Mouse (Mus musculus) neural tube, embryonic 15.5 days (tissue): ENCODE data around the gene Gtf2ird2. TPM values are rescaled to one million over a fixed set of nuclear protein-coding genes. Genes with fewer than 3 reads are reported as not detected.

ENCODE experiments used
- ATAC-seq: fragments of 200-750 bp; cut with Nextera tagmentation; 2 replicates; pipeline ENCODE4 v1.8.0; 2017; ENCODE audit warnings: mild to moderate bottlenecking, moderate TSS enrichment, moderate library complexity; ENCODE audit not compliant: low FRiP score
- H3K27ac ChIP-seq: fragments of 300-500 bp; sonication (generic); replicated peaks from 2 replicates; pipeline ENCODE4 v1.5.1; 2015; ENCODE audit warnings: mild to moderate bottlenecking, inconsistent platforms
- H3K27me3 ChIP-seq: fragments of 300-500 bp; sonication (generic); replicated peaks from 2 replicates; pipeline ENCODE4 v1.6.1; 2015; ENCODE audit warnings: inconsistent platforms
- H3K36me3 ChIP-seq: fragments of 300-500 bp; sonication (generic); 2 replicates; pipeline ENCODE4 v1.6.1; 2015; ENCODE audit warnings: inconsistent platforms
- H3K4me1 ChIP-seq: fragments of 300-500 bp; sonication (generic); 2 replicates; pipeline ENCODE4 v1.6.1; 2015; ENCODE audit warnings: inconsistent platforms
- H3K4me2 ChIP-seq: fragments of 300-500 bp; sonication (generic); 2 replicates; pipeline ENCODE4 v1.6.1; 2015; ENCODE audit warnings: inconsistent platforms, mild to moderate bottlenecking, moderate library complexity
- H3K4me3 ChIP-seq: fragments of 300-500 bp; sonication (generic); replicated peaks from 2 replicates; pipeline ENCODE4 v1.5.1; 2015; ENCODE audit warnings: mild to moderate bottlenecking, inconsistent platforms
- H3K9ac ChIP-seq: fragments of 300-500 bp; sonication (generic); replicated peaks from 2 replicates; pipeline ENCODE4 v1.6.1; 2015; ENCODE audit warnings: mild to moderate bottlenecking, inconsistent platforms
- H3K9me3 ChIP-seq: fragments of 300-500 bp; sonication (generic); replicated peaks from 2 replicates; pipeline ENCODE4 v1.6.1; 2016; ENCODE audit warnings: inconsistent platforms
- WGBS: fragments of 180-500 bp; shearing (Covaris S2); methylation state at CpG from one replicate; pipeline ENCODE4 v1.1.7; 2015; ENCODE audit warnings: mixed read lengths; 5-methylcytosine and 5-hydroxymethylcytosine counted together
- polyA plus RNA-seq: library from polyadenylated mRNA; unstranded; fragments of >200 nt; fragmentation: Nextera tagmentation; extraction: Ambion mirVana; gene quantifications from 2 replicates; pipeline ENCODE4 v1.2.1, GENCODE M21; 2015

Gene Gtf2ird2
- polyA plus RNA-seq, 1 experiment from 2014 or later: 14.4 TPM

GRCm38 (mm10) chr5:134236796-134237195, 53.0 kb downstream of the Gtf2ird2 start:
- Histone ChIP-seq H3K9me3 (no peaks in the 10 kb centered on the region), H3K9ac (no peak overlapping the region), H3K27me3 (no peaks in the 10 kb centered on the region), H3K27ac (no peak overlapping the region), H3K4me3 (no peak overlapping the region), H3K4me2 (no peak overlapping the region), H3K4me1 (peaks cover 10% of the 10 kb centered on the region), H3K36me3 (peaks cover 62% of the 10 kb centered on the region)
- 82% methylated on average over 6 of the region's 6 CpGs for WGBS
- ATAC-seq: no peak

- Histone ChIP-seq H3K9me3 (no peaks in the 10 kb centered on the region), H3K4me1 (peaks cover 10% of the 10 kb centered on the region)
- ATAC-seq: no peak
Observed at GRCm38 (mm10) chr5:134237508-134237907, 53.7 kb downstream of the Gtf2ird2 start.

GRCm38 (mm10) chr5:134237936-134238760, 54.3 kb downstream of the Gtf2ird2 start:
- H3K27me3 ChIP-seq: no peaks in the 10 kb centered on the region
- no peak overlapping the region for H3K9ac ChIP-seq
- H3K9me3 ChIP-seq: no peaks in the 10 kb centered on the region
- no peak overlapping the region for H3K4me2 ChIP-seq
- 55% methylated on average over 28 of the region's 28 CpGs for WGBS
- no peak for ATAC-seq
- peaks cover 10% of the 10 kb centered on the region for H3K4me1 ChIP-seq
- no peak overlapping the region for H3K4me3 ChIP-seq
- H3K36me3 ChIP-seq: peaks cover 75% of the 10 kb centered on the region
- 0 out of 2 replicates have a peak overlapping the region, but pooled peaks have one; percentile 23 for H3K27ac ChIP-seq

More at GRCm38 (mm10) chr5:134237508-134237907, 53.7 kb downstream of the Gtf2ird2 start:
- H3K27ac ChIP-seq: no peak overlapping the region
- no peak overlapping the region for H3K4me3 ChIP-seq
- H3K9ac ChIP-seq: no peak overlapping the region
- 89% methylated on average over 11 of the region's 11 CpGs for WGBS
- no peaks in the 10 kb centered on the region for H3K27me3 ChIP-seq
- no peak overlapping the region for H3K4me2 ChIP-seq
- H3K36me3 ChIP-seq: peaks cover 69% of the 10 kb centered on the region

- H3K27ac ChIP-seq: no peak overlapping the region
- no peaks in the 10 kb centered on the region for H3K4me1 ChIP-seq
- H3K27me3 ChIP-seq: no peaks in the 10 kb centered on the region
- no peak overlapping the region for H3K4me2 ChIP-seq
- WGBS: 78% methylated on average over 5 of the region's 5 CpGs
- H3K9me3 ChIP-seq: no peaks in the 10 kb centered on the region
- no peak overlapping the region for H3K4me3 ChIP-seq
- H3K9ac ChIP-seq: no peak overlapping the region
- no peak for ATAC-seq
- peaks cover 100% of the 10 kb centered on the region for H3K36me3 ChIP-seq
Observed at GRCm38 (mm10) chr5:134241831-134242230, 58.0 kb downstream of the Gtf2ird2 start.

GRCm38 (mm10) chr5:134243661-134244436, 60.0 kb downstream of the Gtf2ird2 start:
- Histone ChIP-seq H3K4me3 (no peak overlapping the region), H3K4me1 (no peaks in the 10 kb centered on the region), H3K9me3 (no peaks in the 10 kb centered on the region), H3K36me3 (peaks cover 100% of the 10 kb centered on the region), H3K27ac (no peak overlapping the region), H3K9ac (no peak overlapping the region), H3K27me3 (no peaks in the 10 kb centered on the region), H3K4me2 (no peak overlapping the region)
- WGBS: 95% methylated on average over 26 of the region's 26 CpGs
- no peak for ATAC-seq

GRCm38 (mm10) chr5:134244890-134245289, 61.1 kb downstream of the Gtf2ird2 start:
- Histone ChIP-seq H3K9me3 (no peaks in the 10 kb centered on the region), H3K27ac (no peak overlapping the region), H3K4me3 (no peak overlapping the region), H3K9ac (no peak overlapping the region), H3K27me3 (no peaks in the 10 kb centered on the region), H3K36me3 (peaks cover 100% of the 10 kb centered on the region), H3K4me1 (no peaks in the 10 kb centered on the region), H3K4me2 (no peak overlapping the region)
- ATAC-seq: no peak
- 96% methylated on average over 5 of the region's 5 CpGs for WGBS

GRCm38 (mm10) chr5:134246146-134246545, 62.3 kb downstream of the Gtf2ird2 start:
- H3K9me3 ChIP-seq: no peaks in the 10 kb centered on the region
- no peaks in the 10 kb centered on the region for H3K4me1 ChIP-seq
- H3K4me3 ChIP-seq: no peak overlapping the region
- H3K4me2 ChIP-seq: no peak overlapping the region
- no peaks in the 10 kb centered on the region for H3K27me3 ChIP-seq
- WGBS: 93% methylated on average over 5 of the region's 5 CpGs
- no peak overlapping the region for H3K9ac ChIP-seq
- no peak overlapping the region for H3K27ac ChIP-seq
- ATAC-seq: no peak
- peaks cover 97% of the 10 kb centered on the region for H3K36me3 ChIP-seq

GRCm38 (mm10) chr5:134248608-134249244, 64.9 kb downstream of the Gtf2ird2 start:
- Histone ChIP-seq H3K9me3 (no peaks in the 10 kb centered on the region), H3K4me3 (no peak overlapping the region), H3K27ac (no peak overlapping the region), H3K9ac (no peak overlapping the region), H3K27me3 (no peaks in the 10 kb centered on the region), H3K36me3 (peaks cover 96% of the 10 kb centered on the region), H3K4me2 (no peak overlapping the region), H3K4me1 (no peaks in the 10 kb centered on the region)
- ATAC-seq: no peak
- 86% methylated on average over 14 of the region's 14 CpGs for WGBS

GRCm38 (mm10) chr5:134249245-134249649, 65.4 kb downstream of the Gtf2ird2 start:
- Histone ChIP-seq H3K36me3 (peaks cover 96% of the 10 kb centered on the region), H3K27me3 (no peaks in the 10 kb centered on the region), H3K4me1 (no peaks in the 10 kb centered on the region), H3K9ac (no peak overlapping the region), H3K27ac (no peak overlapping the region), H3K4me3 (no peak overlapping the region), H3K4me2 (no peak overlapping the region), H3K9me3 (no peaks in the 10 kb centered on the region)
- no peak for ATAC-seq
- 88% methylated on average over 8 of the region's 8 CpGs for WGBS

- Histone ChIP-seq H3K36me3 (peaks cover 96% of the 10 kb centered on the region), H3K4me1 (no peaks in the 10 kb centered on the region), H3K9me3 (no peaks in the 10 kb centered on the region), H3K27ac (no peak overlapping the region), H3K9ac (no peak overlapping the region), H3K4me2 (no peak overlapping the region), H3K27me3 (no peaks in the 10 kb centered on the region), H3K4me3 (no peak overlapping the region)
- WGBS: 96% methylated on average over 3 of the region's 3 CpGs
- no peak for ATAC-seq
Observed at GRCm38 (mm10) chr5:134250601-134251000, 66.8 kb downstream of the Gtf2ird2 start.

- no peak overlapping the region for H3K27ac ChIP-seq
- no peaks in the 10 kb centered on the region for H3K4me1 ChIP-seq
- no peaks in the 10 kb centered on the region for H3K27me3 ChIP-seq
- no peak for ATAC-seq
- H3K9ac ChIP-seq: no peak overlapping the region
- WGBS: 94% methylated on average over 4 of the region's 4 CpGs
- peaks cover 95% of the 10 kb centered on the region for H3K36me3 ChIP-seq
- no peak overlapping the region for H3K4me3 ChIP-seq
- H3K9me3 ChIP-seq: no peaks in the 10 kb centered on the region
- no peak overlapping the region for H3K4me2 ChIP-seq
Observed at GRCm38 (mm10) chr5:134251083-134251482, 67.3 kb downstream of the Gtf2ird2 start.
